Mouse (Mus musculus) yolk sac, embryonic 10.5 days (tissue): ENCODE measurements around the gene Rrp15.
"Not testable (repeated sequence)": the region's sequence is repeated elsewhere in the genome, so short reads cannot be mapped to it uniquely, and the experiment has no call there.

Experiments used
- DNase-seq: peaks from one replicate; pipeline ENCODE4 v3.0.0-alpha.2; 2017; ENCODE audit warnings: low spot score

Rrp15 gene

GRCm38 (mm10) chr1:186748724-186749653 lies at the start of gene Rrp15:
Gene Rrp15 (minus strand): TSS chr1:186749358.
- DNase-seq = peak; percentile 86

GRCm38 (mm10) chr1:186797991-186798390 lies 48.8 kb upstream of the Rrp15 start:
- no peak for DNase-seq

- no peak for DNase-seq
Measured at GRCm38 (mm10) chr1:186785359-186785758, 36.2 kb upstream of the Rrp15 start.

- DNase-seq = no peak
Measured at GRCm38 (mm10) chr1:186780826-186781225, 31.7 kb upstream of the Rrp15 start.

- DNase-seq = no peak
Measured at GRCm38 (mm10) chr1:186773124-186773523, 24.0 kb upstream of the Rrp15 start.

- DNase-seq = no peak
Measured at GRCm38 (mm10) chr1:186772547-186773077, 23.5 kb upstream of the Rrp15 start.

- no peak for DNase-seq
Measured at GRCm38 (mm10) chr1:186772005-186772404, 22.8 kb upstream of the Rrp15 start.

GRCm38 (mm10) chr1:186770659-186771058 lies 21.5 kb upstream of the Rrp15 start:
- no peak for DNase-seq

GRCm38 (mm10) chr1:186768392-186768791 lies 19.2 kb upstream of the Rrp15 start:
- no peak for DNase-seq

GRCm38 (mm10) chr1:186763451-186763850 lies 14.3 kb upstream of the Rrp15 start:
- DNase-seq = not testable (repeated sequence)

GRCm38 (mm10) chr1:186749675-186750283 lies 621 bp upstream of the Rrp15 start:
- DNase-seq = no peak

- DNase-seq = no peak
Measured at GRCm38 (mm10) chr1:186739828-186740227, 9.3 kb downstream of the Rrp15 start.

- DNase-seq = no peak
Measured at GRCm38 (mm10) chr1:186735537-186735936, 13.6 kb downstream of the Rrp15 start.

- no peak for DNase-seq
Measured at GRCm38 (mm10) chr1:186733052-186733451, 16.1 kb downstream of the Rrp15 start.

GRCm38 (mm10) chr1:186728778-186729177 lies 20.4 kb downstream of the Rrp15 start:
- no peak for DNase-seq

- DNase-seq = no peak
Measured at GRCm38 (mm10) chr1:186726117-186726516, 23.0 kb downstream of the Rrp15 start.

GRCm38 (mm10) chr1:186722299-186722698 lies 26.9 kb downstream of the Rrp15 start:
- no peak for DNase-seq

- peak; percentile 70 for DNase-seq
Measured at GRCm38 (mm10) chr1:186721846-186722245, 27.3 kb downstream of the Rrp15 start.

- DNase-seq = no peak
Measured at GRCm38 (mm10) chr1:186721166-186721565, 28.0 kb downstream of the Rrp15 start.

- no peak for DNase-seq
Measured at GRCm38 (mm10) chr1:186719708-186720107, 29.4 kb downstream of the Rrp15 start.

GRCm38 (mm10) chr1:186718881-186719280 lies 30.3 kb downstream of the Rrp15 start:
- no peak for DNase-seq

- no peak for DNase-seq
Measured at GRCm38 (mm10) chr1:186714980-186715896, 33.9 kb downstream of the Rrp15 start.
